Mouse (Mus musculus): ENCODE results near the gene Lrrc1. TPM values are rescaled to one million over a fixed set of nuclear protein-coding genes. Genes with fewer than 3 reads are reported as not detected.

Gene Lrrc1
- total RNA-seq, 2 experiments from 2014 or later, result 4.5 to 5.9 TPM

DNA sequence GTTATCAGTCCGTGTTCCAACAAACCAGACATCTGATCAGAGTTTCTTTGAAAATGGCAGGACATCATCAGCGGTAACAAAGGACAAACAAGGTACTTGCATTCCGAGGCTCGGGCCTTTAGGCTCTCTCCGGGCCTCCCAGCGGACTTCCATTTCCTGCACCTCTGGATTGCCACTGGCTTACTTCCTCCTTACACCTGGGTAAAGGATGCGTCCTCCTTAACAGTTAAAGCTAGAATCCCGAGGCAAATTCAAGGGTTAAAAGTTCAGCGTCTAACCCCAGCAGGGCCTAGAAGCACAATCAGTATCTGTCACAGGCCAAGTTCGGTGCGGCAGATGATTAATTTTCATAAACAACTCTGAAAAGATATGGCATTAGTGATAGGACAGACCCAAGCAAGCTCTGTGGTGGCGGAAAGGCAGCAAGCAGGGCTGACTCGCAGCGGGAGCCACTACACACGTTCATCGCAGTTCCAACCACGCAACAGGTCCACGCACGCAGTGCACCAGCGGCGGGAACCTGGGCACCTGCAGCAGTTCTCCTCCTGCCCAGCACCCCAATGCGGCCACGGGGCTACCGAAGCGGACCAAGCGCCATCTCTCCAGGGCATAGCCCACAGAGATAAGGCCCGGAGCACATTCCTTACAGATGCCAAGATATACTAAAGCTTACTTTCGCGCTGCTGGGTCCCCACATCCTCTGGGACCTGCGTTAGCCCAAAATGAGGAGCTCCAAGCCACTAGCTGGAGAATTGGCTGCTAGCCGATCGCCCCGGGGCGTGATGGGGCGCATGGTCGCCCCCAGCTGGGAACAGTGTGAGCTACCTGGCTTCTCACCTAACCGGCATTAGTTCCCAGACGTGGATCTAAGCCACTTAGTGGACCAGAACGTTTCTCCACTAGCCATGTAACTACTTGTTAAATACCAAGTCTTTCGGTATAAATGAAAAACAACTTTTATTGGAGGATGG is 1.0 kb downstream of the Lrrc1 start:
- DNase-seq (ENCODE audit: low spot score in 2 of 2), result peak in 1 of 2 experiments; percentile 25

DNA sequence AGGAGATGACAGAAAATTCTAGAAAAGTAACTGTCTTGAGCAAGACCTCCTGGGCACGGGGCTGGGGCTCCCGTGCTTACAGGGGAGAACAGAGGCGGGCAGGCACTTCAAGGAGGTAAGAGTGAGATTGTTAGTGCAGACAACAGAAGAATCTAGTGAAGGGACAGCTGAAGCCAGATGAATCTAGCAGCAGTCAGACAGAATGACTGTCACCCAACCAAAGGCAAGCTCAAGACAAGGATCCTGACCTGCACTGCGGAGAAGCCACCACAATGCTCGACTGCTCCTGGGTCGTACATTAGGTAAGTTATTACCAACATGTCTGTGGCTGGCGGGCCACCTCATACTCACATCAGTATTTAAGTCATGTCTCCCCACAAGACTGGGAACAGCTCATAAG is 3.1 kb downstream of the Lrrc1 start:
- no peak for DNase-seq (ENCODE audit: low spot score in 2 of 2)

DNA sequence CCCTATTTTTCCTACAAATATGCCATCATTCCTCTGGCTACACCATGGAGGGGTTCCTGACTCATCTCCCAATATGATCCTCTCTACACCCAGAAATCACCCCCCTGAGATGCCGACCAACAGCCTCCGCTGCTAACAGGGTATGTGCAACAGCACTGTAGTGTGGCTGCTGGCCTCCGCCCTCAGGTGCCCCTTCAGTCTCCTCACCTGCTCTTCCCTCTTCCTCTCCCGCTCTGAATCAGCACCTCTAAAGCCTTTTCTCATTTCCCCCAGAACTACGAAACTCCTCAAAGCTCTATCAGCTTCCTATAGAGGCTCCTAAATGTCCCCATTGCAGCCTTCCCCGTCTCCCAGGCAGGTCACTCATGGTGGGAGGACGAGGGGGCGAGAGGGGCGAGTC is 5.4 kb downstream of the Lrrc1 start:
- no peak for DNase-seq (ENCODE audit: low spot score in 2 of 2)

DNA sequence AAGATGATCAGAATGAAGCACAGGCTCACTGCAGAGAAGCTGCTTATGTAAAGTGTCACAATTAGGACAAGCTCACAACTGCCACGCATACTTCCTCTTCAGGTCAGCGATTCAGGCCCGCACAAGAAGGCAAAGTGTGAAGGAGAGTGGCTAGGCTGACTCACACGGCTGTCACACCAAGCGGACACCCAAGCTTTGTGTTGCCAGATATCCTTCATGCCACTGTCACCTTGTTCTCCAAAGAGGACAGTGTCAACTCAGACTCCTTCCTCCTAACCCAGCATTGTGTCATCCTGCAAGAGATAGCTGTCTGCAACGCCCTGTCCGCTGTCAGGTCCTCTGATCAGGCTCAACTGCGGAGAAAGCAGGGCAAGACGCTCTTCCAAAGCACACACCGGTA is 7.3 kb downstream of the Lrrc1 start:
- no peak for DNase-seq (ENCODE audit: low spot score in 2 of 2)

DNA sequence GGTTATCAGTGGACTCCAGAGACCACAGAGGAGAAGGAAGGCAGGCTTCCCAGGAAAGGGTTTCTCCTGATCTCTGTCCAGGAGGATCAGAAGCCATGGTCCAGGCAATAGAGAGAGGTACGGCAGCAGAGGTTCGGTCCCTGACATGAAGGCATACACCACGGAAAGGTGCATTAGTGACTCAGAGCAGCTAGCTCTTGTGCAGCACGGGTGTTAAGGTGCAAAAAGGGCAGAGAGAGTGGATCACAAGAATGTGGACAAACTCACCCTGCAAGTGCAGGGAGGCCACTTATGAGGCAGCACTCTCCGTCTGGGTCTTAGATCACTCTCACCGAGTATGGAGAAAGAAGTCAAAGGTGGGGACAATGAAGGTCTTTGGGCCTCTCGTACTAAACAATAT is 7.8 kb downstream of the Lrrc1 start:
- no peak for DNase-seq (ENCODE audit: low spot score in 2 of 2)

DNA sequence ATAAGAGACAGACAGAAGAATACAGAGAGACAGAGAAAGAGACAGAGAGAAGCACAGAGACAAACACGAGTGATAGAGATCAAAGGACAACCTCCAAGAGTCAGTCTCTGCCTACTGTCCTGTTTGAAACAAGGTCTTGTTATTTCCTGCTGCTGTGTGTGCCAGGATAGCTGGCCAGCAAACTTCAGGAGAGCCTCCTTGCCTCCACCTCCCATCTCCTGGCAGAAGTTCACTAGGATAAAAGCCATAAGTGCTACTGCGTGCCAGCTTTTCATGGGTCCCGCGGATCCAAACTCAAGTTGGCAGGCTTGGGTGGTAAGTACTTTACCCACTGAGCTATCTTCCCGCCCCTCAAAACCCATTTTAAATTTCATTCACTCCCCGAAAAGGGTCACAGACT is 8.4 kb downstream of the Lrrc1 start:
- no peak for DNase-seq (ENCODE audit: low spot score in 2 of 2)

DNA sequence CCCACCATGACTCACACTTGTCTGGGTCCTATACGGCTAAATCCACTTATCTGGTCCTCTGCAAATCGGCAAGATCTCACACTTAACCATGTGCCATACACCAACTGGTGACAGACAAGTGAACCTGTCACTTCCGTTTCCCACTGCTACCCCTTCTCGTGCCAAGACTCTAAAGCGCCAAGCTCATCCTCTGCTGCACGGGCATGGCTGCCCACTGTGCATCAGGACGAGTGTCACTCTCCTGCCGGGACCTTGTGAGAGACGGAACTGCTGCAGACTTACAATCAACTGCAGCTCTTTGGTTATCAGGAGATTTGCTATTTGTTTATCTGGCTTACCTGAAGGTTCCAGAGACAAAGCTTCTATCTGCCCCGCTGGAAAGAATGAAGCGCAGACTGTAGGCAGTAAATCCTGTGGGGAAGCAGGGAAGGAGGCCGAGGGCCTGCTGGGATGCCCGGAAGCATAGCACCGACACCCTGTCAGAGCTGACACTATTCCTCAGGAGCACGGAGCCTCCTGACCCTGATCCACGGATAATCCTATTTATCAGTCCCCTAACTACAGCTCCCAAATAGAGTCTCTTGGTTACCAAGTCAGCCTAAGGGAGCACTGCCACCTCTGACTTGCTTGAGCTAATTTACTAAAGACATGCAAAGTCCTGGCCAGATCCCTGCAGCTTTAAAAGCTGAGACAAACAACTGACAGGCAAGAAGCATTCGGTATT is 9.5 kb downstream of the Lrrc1 start:
- DNase-seq (ENCODE audit: low spot score in 2 of 2), result no peak

DNA sequence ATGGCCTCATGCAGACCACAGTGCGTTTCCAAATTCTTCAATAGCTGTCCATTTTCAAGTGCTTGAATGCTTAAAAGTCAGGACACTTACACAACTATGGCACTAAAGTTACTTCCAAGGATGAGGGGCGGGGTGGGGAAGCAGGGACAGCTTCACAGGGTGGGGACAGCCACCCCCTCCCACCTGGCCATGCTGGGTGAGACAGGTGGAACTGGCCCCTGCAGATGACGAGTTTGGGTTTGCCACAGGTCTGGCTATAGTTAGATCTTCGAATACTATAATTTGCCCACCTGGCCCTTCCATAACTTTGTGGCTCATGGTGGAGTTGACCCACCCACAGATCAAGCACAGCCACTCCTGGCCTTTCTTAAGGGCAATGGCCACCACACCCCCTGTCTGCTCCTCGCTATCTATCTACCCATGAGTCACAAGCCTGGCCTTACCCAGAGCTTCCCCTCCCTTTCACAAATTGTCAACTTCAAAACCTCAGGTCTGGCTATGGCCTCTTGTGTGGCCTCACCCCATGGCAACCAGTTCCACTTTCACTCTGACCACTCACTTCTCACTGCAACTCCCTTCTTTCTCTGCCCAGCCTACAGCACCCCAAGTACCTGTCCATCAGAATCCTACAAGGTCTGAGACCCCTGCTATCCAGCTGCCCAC is 16.2 kb downstream of the Lrrc1 start:
- DNase-seq (ENCODE audit: low spot score in 2 of 2), result no peak

DNA sequence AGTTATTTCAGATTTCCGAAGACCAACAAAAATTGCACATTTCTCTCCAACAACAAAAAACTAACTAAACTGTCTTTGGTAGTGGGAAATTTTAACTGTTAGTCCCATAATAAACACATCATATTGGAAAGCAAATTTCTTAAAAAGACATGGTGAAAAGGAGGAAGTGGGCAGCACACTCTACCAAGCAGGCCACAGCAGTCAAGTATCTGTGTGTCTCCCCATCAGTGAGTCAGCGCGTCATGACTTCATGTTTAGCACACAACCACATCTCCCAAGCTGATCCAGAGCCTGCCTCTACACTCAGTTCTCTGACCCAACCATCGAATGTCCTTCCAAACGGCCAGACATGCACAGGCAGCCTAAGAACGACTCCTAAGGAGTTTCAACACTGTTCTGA is 17.5 kb downstream of the Lrrc1 start:
- no peak for DNase-seq (ENCODE audit: low spot score in 2 of 2)

DNA sequence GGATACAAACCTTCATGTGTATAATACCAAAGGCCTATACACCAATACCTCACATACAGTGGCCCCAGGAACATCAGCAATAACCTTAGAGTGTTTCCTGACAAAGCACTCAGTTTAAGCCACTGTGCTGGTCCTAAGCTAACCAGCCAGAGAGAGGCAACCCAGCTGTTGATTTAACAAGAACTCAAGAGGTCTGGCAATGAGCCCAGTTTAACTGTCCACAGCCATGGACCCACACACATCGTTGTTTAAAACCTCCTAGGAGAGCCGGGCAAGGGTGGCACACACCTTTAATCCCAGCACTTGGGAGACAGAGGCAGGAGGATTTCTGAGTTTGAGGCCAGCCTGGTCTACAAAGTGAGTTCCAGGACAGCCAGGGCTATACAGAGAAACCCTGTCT is 18.0 kb downstream of the Lrrc1 start:
- no peak for DNase-seq (ENCODE audit: low spot score in 2 of 2)

DNA sequence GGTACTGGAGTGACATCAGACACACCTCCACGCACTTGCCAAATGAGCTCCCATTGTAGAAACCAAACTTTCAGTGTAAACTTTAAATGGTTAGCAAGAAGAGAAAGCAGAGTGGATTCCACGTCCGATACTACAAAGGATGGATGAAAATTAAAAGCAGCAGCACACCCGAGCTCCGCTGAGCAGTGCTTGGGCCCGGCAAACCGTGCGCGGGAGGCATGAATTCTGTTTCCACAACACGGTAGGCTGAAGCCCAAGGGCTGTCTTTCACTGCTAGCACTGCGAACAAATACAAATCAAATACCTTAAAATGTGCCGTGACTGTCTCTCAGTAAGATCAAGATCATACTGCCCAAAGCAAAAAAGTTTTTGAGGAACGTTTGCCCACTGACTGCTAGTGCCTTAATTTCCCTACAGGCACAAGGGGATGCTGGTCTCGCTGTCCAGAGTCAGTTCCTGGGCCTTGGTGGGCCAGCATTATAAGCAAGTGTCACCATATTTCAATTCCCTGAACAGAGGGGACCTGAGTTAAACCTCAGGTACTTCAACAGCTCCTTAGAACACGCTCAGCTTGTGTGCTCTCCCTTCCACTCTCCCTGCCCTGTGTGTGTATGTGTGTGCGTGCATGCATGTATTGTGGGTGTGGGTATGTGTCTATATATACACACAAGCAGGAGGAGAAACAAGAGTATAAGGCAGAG is 18.9 kb downstream of the Lrrc1 start:
- no peak for DNase-seq (ENCODE audit: low spot score in 2 of 2)

DNA sequence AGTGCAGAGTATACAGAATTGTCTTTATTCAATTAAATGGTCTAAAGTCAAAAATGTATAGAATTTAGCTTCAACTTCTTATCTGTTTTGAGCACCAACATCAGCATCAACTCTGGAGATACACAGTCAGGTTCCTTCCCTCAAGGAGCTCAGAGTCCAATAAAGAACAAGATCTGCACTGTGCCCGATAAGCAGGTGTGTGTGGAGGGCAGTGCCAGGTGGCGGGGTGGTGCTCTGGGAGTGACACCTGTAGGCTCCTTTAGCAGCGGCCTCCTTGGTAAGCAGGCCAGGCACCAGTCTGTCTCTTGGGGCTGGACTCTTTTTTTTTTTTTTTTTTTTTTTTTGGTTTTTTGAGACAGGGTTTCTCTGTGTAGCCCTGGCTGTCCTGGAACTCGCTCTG is 20.9 kb downstream of the Lrrc1 start:
- no peak for DNase-seq (ENCODE audit: low spot score in 2 of 2)

DNA sequence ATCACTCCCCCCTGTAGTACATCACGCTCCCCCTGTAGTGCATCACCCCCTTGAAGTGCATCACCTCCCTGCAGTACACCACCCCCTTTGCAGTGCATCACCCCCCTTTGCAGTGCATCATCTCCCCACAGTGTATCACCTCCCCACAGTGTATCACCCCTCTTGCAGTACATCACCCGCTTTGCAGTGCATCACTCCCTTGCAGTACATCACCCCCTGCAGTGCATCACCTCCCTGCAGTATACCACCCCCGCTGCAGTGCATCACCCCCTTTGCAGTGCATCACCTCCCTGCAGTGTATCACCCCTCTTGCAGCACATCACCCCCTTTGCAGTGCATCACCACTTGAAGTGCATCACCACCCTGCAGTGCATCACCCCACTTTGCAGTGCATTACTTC is 22.2 kb downstream of the Lrrc1 start:
- DNase-seq (ENCODE audit: low spot score in 2 of 2), result no peak

DNA sequence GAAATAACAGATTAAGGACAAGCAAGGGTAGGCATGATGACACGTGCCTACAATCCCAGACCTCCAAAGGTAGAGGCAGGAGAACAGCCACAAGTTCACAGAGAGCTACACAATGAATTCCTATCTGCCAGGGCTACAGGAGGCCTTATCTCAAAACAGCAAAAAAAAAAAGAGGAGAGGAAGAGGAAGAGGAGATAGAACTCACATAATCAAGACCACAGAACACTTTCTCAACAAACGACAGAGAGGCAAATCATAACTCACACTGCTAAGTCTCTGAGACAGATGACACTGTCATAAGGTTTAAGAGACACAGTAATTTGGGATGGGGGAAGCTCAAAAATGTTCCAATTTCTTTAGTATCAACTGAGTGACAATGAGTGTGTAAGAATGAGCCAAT is 25.5 kb downstream of the Lrrc1 start:
- no peak for DNase-seq (ENCODE audit: low spot score in 2 of 2)

DNA sequence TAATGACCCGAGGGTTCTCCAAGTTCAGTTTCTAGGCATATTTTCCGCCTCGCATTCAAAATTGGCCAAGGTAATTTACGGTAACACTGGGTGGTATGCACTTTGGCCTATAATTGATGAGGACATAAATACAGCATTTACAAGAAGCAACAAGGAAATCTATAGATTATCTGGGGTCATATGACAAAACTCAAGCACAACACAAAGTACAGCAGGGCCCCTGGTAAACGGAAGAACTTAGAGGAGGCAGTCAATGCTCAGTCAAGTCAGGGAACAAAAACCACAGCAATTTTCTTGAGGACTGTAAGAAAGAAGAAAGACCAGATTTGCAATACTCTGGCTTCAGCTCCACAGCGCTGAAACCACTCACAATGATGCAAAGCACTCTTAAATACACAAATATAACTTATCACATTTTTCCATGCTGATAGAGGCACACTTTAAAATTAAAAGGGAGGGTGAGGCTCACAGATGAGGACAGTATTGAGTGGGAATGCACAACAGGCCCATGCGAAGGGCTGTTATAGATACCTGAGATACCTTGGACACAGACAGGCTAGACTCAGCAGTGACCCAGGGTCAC is 27.8 kb downstream of the Lrrc1 start:
- no peak for DNase-seq (ENCODE audit: low spot score in 2 of 2)

DNA sequence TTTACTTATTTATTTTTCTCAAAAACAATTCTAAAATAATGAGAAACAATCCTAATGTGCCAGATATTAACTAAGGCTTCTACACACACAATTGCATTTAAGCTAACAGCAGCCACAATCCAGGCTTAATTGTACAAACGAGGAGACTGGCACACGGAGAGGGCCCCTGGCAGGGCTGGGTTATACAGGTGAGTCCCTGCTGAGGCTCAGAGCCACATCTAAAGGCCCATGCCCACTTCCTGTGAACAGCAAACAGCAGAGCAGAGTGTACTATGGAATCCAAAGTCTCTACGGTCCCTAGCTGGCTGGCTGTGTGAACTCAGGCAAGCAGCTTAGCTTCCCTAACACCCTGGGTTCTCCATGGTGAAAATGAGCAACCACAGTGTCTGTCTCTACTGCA is 30.8 kb downstream of the Lrrc1 start:
- no peak for DNase-seq (ENCODE audit: low spot score in 2 of 2)

DNA sequence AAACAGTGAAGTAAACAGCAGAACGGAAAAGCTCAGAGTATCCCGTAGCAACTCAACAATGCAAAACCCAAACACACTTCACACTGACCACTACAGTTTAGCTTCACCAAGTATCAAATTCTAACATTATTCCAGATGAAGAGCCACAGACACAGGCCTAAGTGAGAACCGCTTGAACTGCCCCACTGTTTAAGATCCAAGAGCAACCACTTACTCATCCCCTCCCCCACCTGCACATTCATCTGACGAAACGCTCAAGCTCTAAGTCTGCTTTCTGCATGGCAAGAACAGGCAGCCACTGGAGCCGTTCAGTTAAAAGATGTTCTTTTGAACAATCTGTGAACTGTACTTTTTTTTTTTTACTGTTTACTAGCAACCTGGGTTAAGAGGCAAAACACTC is 32.5 kb downstream of the Lrrc1 start:
- DNase-seq (ENCODE audit: low spot score in 2 of 2), result no peak

DNA sequence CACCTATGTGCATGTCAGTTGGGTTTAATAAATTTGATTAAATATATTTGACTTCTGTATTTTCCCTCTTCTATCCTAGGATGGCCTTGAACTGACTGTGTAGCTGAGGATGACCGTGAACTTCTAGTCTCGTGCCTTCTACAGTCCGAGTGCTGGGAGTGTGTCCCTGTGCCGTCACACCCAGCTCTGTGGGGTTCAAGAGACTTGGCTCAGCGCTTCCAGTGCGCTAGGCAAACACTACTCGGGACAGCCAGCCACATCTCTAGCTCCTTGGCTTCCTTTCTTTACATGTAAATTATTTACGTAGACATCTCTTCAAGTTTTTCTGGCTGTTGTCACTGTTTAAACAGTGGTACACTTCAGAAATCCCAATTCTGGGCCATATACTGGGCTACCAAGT is 34.1 kb downstream of the Lrrc1 start:
- DNase-seq (ENCODE audit: low spot score in 2 of 2), result no peak

DNA sequence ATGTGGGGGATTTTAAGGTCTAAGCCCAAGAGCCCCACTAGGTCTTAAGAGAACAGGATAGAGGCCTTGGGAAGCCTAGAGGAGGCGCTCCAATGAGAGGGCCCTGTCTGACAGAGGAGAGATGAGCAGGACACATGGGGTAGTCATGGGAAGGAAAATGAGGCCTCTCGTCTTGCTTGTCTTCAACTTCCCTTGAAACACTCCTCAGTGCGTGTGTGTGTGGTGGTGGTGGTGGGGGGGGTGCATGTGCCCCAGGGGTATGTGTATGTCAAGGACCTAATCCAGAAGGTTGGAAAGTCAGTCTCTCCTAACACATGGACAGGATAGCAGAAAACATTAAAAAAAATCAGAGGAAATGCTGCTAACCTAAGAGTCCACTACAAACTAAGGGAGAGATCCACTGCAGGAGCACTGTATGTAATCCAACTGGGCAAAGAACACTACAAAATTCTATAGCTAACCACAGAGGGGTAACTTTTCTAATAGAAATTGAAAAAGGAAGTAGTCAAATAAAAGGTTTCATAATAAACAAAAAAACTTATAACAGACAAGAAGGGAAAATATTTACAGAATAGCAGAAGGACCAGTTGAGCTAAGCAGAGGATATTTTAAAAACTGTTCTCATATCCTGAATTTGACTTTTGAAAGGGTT is 36.8 kb downstream of the Lrrc1 start:
- no peak for DNase-seq (ENCODE audit: low spot score in 2 of 2)

Measured in gastrocnemius, postnatal 4 days (tissue).